Mouse (Mus musculus): ENCODE measurements at regions not wholly inside any gene's neighbourhood (a gene's known extent, or its start where the extent isn't known, plus 50 kb on each side); places are given as distances from the start of the nearest gene placed in this dataset.
"Not testable (repeated sequence)": the region's sequence is repeated elsewhere in the genome, so short reads cannot be mapped to it uniquely, and the experiment has no call there.

- not testable (repeated sequence) for H3K9ac ChIP-seq; H3K4me1 ChIP-seq; ATAC-seq (ENCODE audit: borderline replicate concordance, extremely low read depth, low FRiP score, low TSS enrichment); H3K36me3 ChIP-seq; H3K27ac ChIP-seq; H3K4me2 ChIP-seq; H3K9me3 ChIP-seq; H3K27me3 ChIP-seq; H3K4me3 ChIP-seq
- WGBS = 85% methylated on average over 26 of the region's 26 CpGs
These were observed 665.8 kb downstream of the Nebl start for GRCm38 (mm10) chr2:17065149-17066145.

Data from lung, embryonic 15.5 days (tissue).